14 mouse cellular contexts compared by ENCODE assay signal in genomic region chr4:135722540-135723290, GRCm38 (mm10). TPM values are rescaled to one million over a fixed set of nuclear protein-coding genes. Genes with fewer than 3 reads are reported as not detected.
DNase-seq lines count a peak whose midpoint lies in the region; ATAC-seq and TF ChIP-seq lines count a peak whose summit lies in the region.
"Had no signal": no experiment of that assay in that cellular context is flagged by ENCODE, and none has a peak within 500 bp of the region (broad histone marks: within the 10 kb centered on the region; RNA-seq: fewer than 3 reads in every experiment).

No protein-coding gene starts in this region.

- no peak overlapping the region for H3K27ac ChIP-seq in forebrain, postnatal 0 days (ENCODE audit: low read depth, low read length)
- H3K27ac ChIP-seq in forebrain, embryonic 16.5 days (ENCODE audit: low read length) = no peak overlapping the region
- H3K27ac ChIP-seq in liver, embryonic 14.5 days = no peak overlapping the region
- H3K27ac ChIP-seq in liver, embryonic 12.5 days = no peak overlapping the region
- peak overlapping the region; percentile 34; the same call in 1 of the 2 replicates for H3K27ac ChIP-seq in embryonic facial prominence, embryonic 15.5 days (replicated peaks)
- H3K27ac ChIP-seq: forebrain, embryonic 10.5 days; intestine, embryonic 15.5 days had no signal

- ATAC-seq in forebrain, postnatal 0 days = no peak
- ATAC-seq in forebrain, embryonic 16.5 days = no peak
- ATAC-seq in liver, embryonic 14.5 days (ENCODE audit: insufficient read depth) = no peak
- ATAC-seq in liver, embryonic 12.5 days = no peak
- no peak for ATAC-seq in embryonic facial prominence, embryonic 15.5 days (ENCODE audit: insufficient number of reproducible peaks, low FRiP score, low TSS enrichment, low read depth)
- ATAC-seq: intestine, embryonic 15.5 days had no signal

- TF ChIP-seq CTCF in forebrain, postnatal 0 days (IDR thresholded peaks at IDR 0.05; ENCODE audit: low read depth) = peak; percentile 17; the same call in 1 of the 2 replicates
- peak; percentile 59 for TF ChIP-seq CTCF in liver, embryonic 14.5 days (IDR thresholded peaks at IDR 0.05; ENCODE audit: low read depth)

- H3K4me2 ChIP-seq in forebrain, postnatal 0 days (ENCODE audit: low read depth) = no peak overlapping the region
- no peak overlapping the region for H3K4me2 ChIP-seq in forebrain, embryonic 16.5 days (ENCODE audit: low read length)
- no peak overlapping the region for H3K4me2 ChIP-seq in liver, embryonic 14.5 days (ENCODE audit: low read depth)
- no peak overlapping the region for H3K4me2 ChIP-seq in liver, embryonic 12.5 days
- no peak overlapping the region for H3K4me2 ChIP-seq in embryonic facial prominence, embryonic 15.5 days (replicated peaks)
- H3K4me2 ChIP-seq: intestine, embryonic 15.5 days had no signal

- H3K4me3 ChIP-seq in forebrain, postnatal 0 days (ENCODE audit: low read depth, low read length) = no peak overlapping the region
- no peak overlapping the region for H3K4me3 ChIP-seq in forebrain, embryonic 16.5 days (replicated peaks; ENCODE audit: low read length)
- no peak overlapping the region for H3K4me3 ChIP-seq in liver, embryonic 14.5 days (ENCODE audit: insufficient read depth in 1 of 2, low read depth in 2 of 2, low read length in 2 of 2)
- no peak overlapping the region for H3K4me3 ChIP-seq in liver, embryonic 12.5 days
- no peak overlapping the region for H3K4me3 ChIP-seq in embryonic facial prominence, embryonic 15.5 days (replicated peaks)
- H3K4me3 ChIP-seq: forebrain, embryonic 10.5 days; intestine, embryonic 15.5 days had no signal

- H3K27me3 ChIP-seq in forebrain, postnatal 0 days (ENCODE audit: insufficient read depth, low read length) = no peaks in the 10 kb centered on the region
- H3K27me3 ChIP-seq in forebrain, embryonic 16.5 days (replicated peaks; ENCODE audit: control insufficient read depth, insufficient read depth, low read length) = no peaks in the 10 kb centered on the region
- H3K27me3 ChIP-seq in liver, embryonic 14.5 days (ENCODE audit: control insufficient read depth, insufficient read depth, low read length) = no peaks in the 10 kb centered on the region
- H3K27me3 ChIP-seq in liver, embryonic 12.5 days (replicated peaks) = peaks cover 19% of the 10 kb centered on the region
- H3K27me3 ChIP-seq in embryonic facial prominence, embryonic 15.5 days = no peaks in the 10 kb centered on the region
- H3K27me3 ChIP-seq: intestine, embryonic 15.5 days had no signal

- H3K4me1 ChIP-seq in forebrain, postnatal 0 days (ENCODE audit: insufficient read depth) = no peaks in the 10 kb centered on the region
- H3K4me1 ChIP-seq in forebrain, embryonic 16.5 days (replicated peaks; ENCODE audit: control insufficient read depth, insufficient read depth, low read length) = no peaks in the 10 kb centered on the region
- peaks cover 0 to 5% of the 10 kb centered on the region in 2 experiments; a peak in 3 of 4 replicates for H3K4me1 ChIP-seq in liver, embryonic 14.5 days (replicated peaks; ENCODE audit: control insufficient read depth in 2 of 2, insufficient read depth in 2 of 2, low read length in 1 of 2)
- peaks cover 7% of the 10 kb centered on the region for H3K4me1 ChIP-seq in liver, embryonic 12.5 days
- H3K4me1 ChIP-seq in embryonic facial prominence, embryonic 15.5 days = peaks cover 14% of the 10 kb centered on the region; the same call in 1 of the 2 replicates

- no peak for TF ChIP-seq EP300 in liver, embryonic 14.5 days (IDR thresholded peaks at IDR 0.05; ENCODE audit: low read depth)

- no peak for DNase-seq in forebrain, postnatal 0 days
- no peak for DNase-seq in liver, embryonic 14.5 days (ENCODE audit: low read depth in 3 of 3, low spot score in 3 of 3)
- DNase-seq in B cell, adult 2 months = peak; percentile 14 to 27
- DNase-seq in adrenal gland, postnatal 10 days = no peak
- DNase-seq in urinary bladder, postnatal 14 days (ENCODE audit: low spot score) = no peak
- DNase-seq: gastrocnemius, postnatal 14 days; heart, postnatal 10 days; midbrain, embryonic 14.5 days had no signal

- 75% methylated on average over 17 of the region's 17 CpGs for WGBS in forebrain, postnatal 0 days
- WGBS in forebrain, embryonic 16.5 days = 76% methylated on average over 17 of the region's 17 CpGs
- 69% methylated on average over 17 of the region's 17 CpGs for WGBS in liver, embryonic 14.5 days (ENCODE audit: insufficient replicate concordance)
- 69% methylated on average over 17 of the region's 17 CpGs for WGBS in liver, embryonic 12.5 days (ENCODE audit: insufficient replicate concordance)
- WGBS in embryonic facial prominence, embryonic 15.5 days = 64% methylated on average over 17 of the region's 17 CpGs

- H3K9ac ChIP-seq in forebrain, postnatal 0 days = no peak overlapping the region
- H3K9ac ChIP-seq in forebrain, embryonic 16.5 days (replicated peaks; ENCODE audit: low read depth, low read length) = no peak overlapping the region
- no peak overlapping the region for H3K9ac ChIP-seq in liver, embryonic 14.5 days (replicated peaks)
- H3K9ac ChIP-seq in liver, embryonic 12.5 days = no peak overlapping the region
- H3K9ac ChIP-seq in embryonic facial prominence, embryonic 15.5 days = no peak overlapping the region
- H3K9ac ChIP-seq: intestine, embryonic 15.5 days had no signal

- H3K36me3 ChIP-seq in forebrain, postnatal 0 days (ENCODE audit: insufficient read depth) = no peaks in the 10 kb centered on the region
- H3K36me3 ChIP-seq in forebrain, embryonic 16.5 days (ENCODE audit: control insufficient read depth, insufficient read depth) = no peaks in the 10 kb centered on the region
- H3K36me3 ChIP-seq in liver, embryonic 14.5 days (replicated peaks; ENCODE audit: control insufficient read depth, insufficient read depth, low read depth) = no peaks in the 10 kb centered on the region
- no peaks in the 10 kb centered on the region for H3K36me3 ChIP-seq in liver, embryonic 12.5 days
- H3K36me3 ChIP-seq in embryonic facial prominence, embryonic 15.5 days = no peaks in the 10 kb centered on the region
- H3K36me3 ChIP-seq: forebrain, embryonic 10.5 days; intestine, embryonic 15.5 days had no signal

- 0 out of 2 replicates have a peak, but pooled peaks cover 7% of the 10 kb centered on the region for H3K9me3 ChIP-seq in forebrain, postnatal 0 days (ENCODE audit: low read length)
- no peaks in the 10 kb centered on the region for H3K9me3 ChIP-seq in forebrain, embryonic 16.5 days (ENCODE audit: control insufficient read depth, low read length)
- no peaks in the 10 kb centered on the region for H3K9me3 ChIP-seq in liver, embryonic 14.5 days (ENCODE audit: control insufficient read depth, low read length)
- 0 out of 2 replicates have a peak, but pooled peaks cover 8% of the 10 kb centered on the region for H3K9me3 ChIP-seq in liver, embryonic 12.5 days (replicated peaks)
- H3K9me3 ChIP-seq in embryonic facial prominence, embryonic 15.5 days (replicated peaks) = 0 out of 2 replicates have a peak, but pooled peaks cover 3% of the 10 kb centered on the region
- H3K9me3 ChIP-seq: intestine, embryonic 15.5 days had no signal

RNA-seq across cellular contexts. Expression of gene Il22ra1, which starts 5.3 kb away (rescaled TPM):
- total RNA-seq in forebrain, postnatal 0 days (2014; rRNA removed) = 0.62 TPM in 1 of 2 replicates, not detected in the other
- polyA plus RNA-seq in forebrain, postnatal 0 days (2015; fragmentation: Nextera tagmentation; extraction: Ambion mirVana) = not detected in 2 replicates
- not detected in 2 replicates for polyA plus RNA-seq in forebrain, embryonic 16.5 days (2015; fragmentation: Nextera tagmentation; extraction: Ambion mirVana)
- 0.98 and 1.3 TPM in 2 replicates for polyA plus RNA-seq in liver, embryonic 14.5 days (2012; rRNA removed)
- 0.36 and 0.54 TPM in 2 replicates for polyA plus RNA-seq in liver, embryonic 14.5 days (2014; fragmentation: Nextera tagmentation; extraction: Ambion mirVana)
- 0.19 and 0.37 TPM in 2 replicates for polyA plus RNA-seq in liver, embryonic 12.5 days (2016; fragmentation: Nextera tagmentation; extraction: Ambion mirVana)
- 0.62 and 1.1 TPM in 2 replicates for polyA plus RNA-seq in embryonic facial prominence, embryonic 15.5 days (2015; fragmentation: Nextera tagmentation; extraction: Ambion mirVana)
- total RNA-seq in adrenal gland, postnatal 10 days (2021) = 1 to 10 TPM; 1.5 to 1.7 TPM
- polyA plus RNA-seq: forebrain, embryonic 10.5 days; midbrain, embryonic 14.5 days; neural tube, embryonic 14.5 days had no signal

RNA-seq across cellular contexts. Expression of gene Ifnlr1, which starts 36.6 kb away (rescaled TPM):
- 0.10 and 0.46 TPM in 2 replicates for total RNA-seq in forebrain, postnatal 0 days (2014; rRNA removed)
- 0.08 and 0.09 TPM in 2 replicates for polyA plus RNA-seq in forebrain, postnatal 0 days (2015; fragmentation: Nextera tagmentation; extraction: Ambion mirVana)
- 0.16 and 0.18 TPM in 2 replicates for polyA plus RNA-seq in forebrain, embryonic 16.5 days (2015; fragmentation: Nextera tagmentation; extraction: Ambion mirVana)
- polyA plus RNA-seq in liver, embryonic 14.5 days (2012; rRNA removed) = 0.10 and 0.13 TPM in 2 replicates
- 0.06 and 0.09 TPM in 2 replicates for polyA plus RNA-seq in liver, embryonic 14.5 days (2014; fragmentation: Nextera tagmentation; extraction: Ambion mirVana)
- polyA plus RNA-seq in liver, embryonic 12.5 days (2016; fragmentation: Nextera tagmentation; extraction: Ambion mirVana) = 0.06 and 0.07 TPM in 2 replicates
- 1.6 and 1.8 TPM in 2 replicates for polyA plus RNA-seq in embryonic facial prominence, embryonic 15.5 days (2015; fragmentation: Nextera tagmentation; extraction: Ambion mirVana)
- under 1 TPM; 0.45 to 0.61 TPM for total RNA-seq in adrenal gland, postnatal 10 days (2021)

RNA-seq across cellular contexts. Expression of gene Myom3, which starts 36.8 kb away (rescaled TPM):
- 1.1 and 1.4 TPM in 2 replicates for total RNA-seq in forebrain, postnatal 0 days (2014; rRNA removed)
- polyA plus RNA-seq in forebrain, postnatal 0 days (2015; fragmentation: Nextera tagmentation; extraction: Ambion mirVana) = 1.7 and 2.6 TPM in 2 replicates
- polyA plus RNA-seq in forebrain, embryonic 16.5 days (2015; fragmentation: Nextera tagmentation; extraction: Ambion mirVana) = 0.29 and 0.34 TPM in 2 replicates
- polyA plus RNA-seq in liver, embryonic 14.5 days (2012; rRNA removed) = 0.03 and 0.06 TPM in 2 replicates
- 0.04 TPM in 1 of 2 replicates, not detected in the other for polyA plus RNA-seq in liver, embryonic 14.5 days (2014; fragmentation: Nextera tagmentation; extraction: Ambion mirVana)
- polyA plus RNA-seq in liver, embryonic 12.5 days (2016; fragmentation: Nextera tagmentation; extraction: Ambion mirVana) = 0.11 and 0.18 TPM in 2 replicates
- 6.3 and 7.7 TPM in 2 replicates for polyA plus RNA-seq in embryonic facial prominence, embryonic 15.5 days (2015; fragmentation: Nextera tagmentation; extraction: Ambion mirVana)
- 10 to 100 TPM in 1 of 2 experiments, 1 to 10 TPM in 1; 4.2 to 15.1 TPM for total RNA-seq in adrenal gland, postnatal 10 days (2021)

Comparison
In these comparisons a context has a peak if more than half of its experiments do, and no peak if none do; other contexts are left out.
1. DNase-seq: peak in B cell, adult 2 months (2 of 2); none in forebrain, postnatal 0 days (single experiment), liver, embryonic 14.5 days (0 of 3), adrenal gland, postnatal 10 days (single experiment) and urinary bladder, postnatal 14 days (single experiment).